Mouse (Mus musculus): ENCODE results near the gene Ranbp10.

Gene Ranbp10

GRCm38 (mm10) chr8:105719637-105720036 lies 107.5 kb downstream of the Ranbp10 start:
- no peak for DNase-seq (ENCODE audit: low read depth, low spot score)

Data from 3T3-L1 (cell line).